Comparison of ENCODE assay signal across 14 mouse cellular contexts in genomic region chr16:78216752-78217351, GRCm38 (mm10).
DNase-seq lines count a peak whose midpoint lies in the region; ATAC-seq lines count a peak whose summit lies in the region.
"Had no signal": no experiment of that assay in that cellular context is flagged by ENCODE, and none has a peak within 500 bp of the region (broad histone marks: within the 10 kb centered on the region; RNA-seq: fewer than 3 reads in every experiment).

No protein-coding gene starts in this region.

- peaks cover 12 to 14% of the 10 kb centered on the region in 2 experiments for H3K4me1 ChIP-seq in heart, embryonic 14.5 days (ENCODE audit: control insufficient read depth in 2 of 2, insufficient read depth in 2 of 2, low read length in 2 of 2)
- peaks cover 11% of the 10 kb centered on the region; the same call in 1 of the 2 replicates for H3K4me1 ChIP-seq in heart, embryonic 10.5 days
- peaks cover 12% of the 10 kb centered on the region; the same call in 1 of the 2 replicates for H3K4me1 ChIP-seq in limb, embryonic 12.5 days (replicated peaks)
- no peaks in the 10 kb centered on the region for H3K4me1 ChIP-seq in stomach, embryonic 15.5 days

- peak overlapping the region in 1 of 2 experiments; percentile 33; a peak in 1 of 4 replicates for H3K27ac ChIP-seq in heart, embryonic 14.5 days (replicated peaks in 1 of 2; ENCODE audit: control insufficient read depth in 1 of 2, insufficient read depth in 1 of 2, low read depth in 2 of 2, low read length in 2 of 2)
- H3K27ac ChIP-seq in heart, embryonic 10.5 days, result no peak overlapping the region
- no peak overlapping the region for H3K27ac ChIP-seq in limb, embryonic 12.5 days
- H3K27ac ChIP-seq in stomach, embryonic 15.5 days, result peak overlapping the region; percentile 51; the same call in 1 of the 2 replicates

- H3K9me3 ChIP-seq in heart, embryonic 14.5 days (ENCODE audit: control insufficient read depth, low read length), result no peaks in the 10 kb centered on the region
- H3K9me3 ChIP-seq in heart, embryonic 10.5 days, result no peaks in the 10 kb centered on the region
- no peaks in the 10 kb centered on the region for H3K9me3 ChIP-seq in limb, embryonic 12.5 days
- H3K9me3 ChIP-seq in stomach, embryonic 15.5 days, result no peaks in the 10 kb centered on the region

- 0 out of 2 replicates have a peak overlapping the region, but pooled peaks have one; percentile 46 for H3K9ac ChIP-seq in heart, embryonic 14.5 days (ENCODE audit: low read length)
- H3K9ac ChIP-seq in limb, embryonic 12.5 days (replicated peaks), result no peak overlapping the region
- H3K9ac ChIP-seq in stomach, embryonic 15.5 days, result no peak overlapping the region

- no peak for ATAC-seq in heart, embryonic 14.5 days (ENCODE audit: insufficient number of reproducible peaks, insufficient read depth, low FRiP score, low read depth)
- no peak for ATAC-seq in limb, embryonic 12.5 days (ENCODE audit: insufficient number of reproducible peaks, insufficient read depth, low FRiP score, low TSS enrichment, low read depth)
- ATAC-seq in stomach, embryonic 15.5 days (ENCODE audit: insufficient read depth, low FRiP score, low read depth), result peak; percentile 80

- H3K27me3 ChIP-seq in heart, embryonic 14.5 days (ENCODE audit: control insufficient read depth, insufficient read depth, low read length), result no peaks in the 10 kb centered on the region
- H3K27me3 ChIP-seq in heart, embryonic 10.5 days (ENCODE audit: insufficient read depth, poor library complexity, severe bottlenecking), result no peaks in the 10 kb centered on the region
- no peaks in the 10 kb centered on the region for H3K27me3 ChIP-seq in limb, embryonic 12.5 days
- no peaks in the 10 kb centered on the region for H3K27me3 ChIP-seq in stomach, embryonic 15.5 days (replicated peaks)

- H3K36me3 ChIP-seq in heart, embryonic 14.5 days (ENCODE audit: control insufficient read depth, insufficient read depth, low read length), result no peaks in the 10 kb centered on the region
- H3K36me3 ChIP-seq in heart, embryonic 10.5 days, result no peaks in the 10 kb centered on the region
- no peaks in the 10 kb centered on the region for H3K36me3 ChIP-seq in limb, embryonic 12.5 days
- no peaks in the 10 kb centered on the region for H3K36me3 ChIP-seq in stomach, embryonic 15.5 days

- peak overlapping the region; percentile 52 for H3K4me2 ChIP-seq in heart, embryonic 14.5 days (ENCODE audit: low read length)
- 0 out of 2 replicates have a peak overlapping the region, but pooled peaks have one; percentile 13 for H3K4me2 ChIP-seq in limb, embryonic 12.5 days
- peak overlapping the region; percentile 21; the same call in 1 of the 2 replicates for H3K4me2 ChIP-seq in stomach, embryonic 15.5 days

- no peak for DNase-seq in heart, embryonic 10.5 days (ENCODE audit: low spot score)
- peak; percentile 51 for DNase-seq in retina, postnatal 1 day
- no peak for DNase-seq in retina, embryonic 14.5 days (ENCODE audit: low spot score)
- DNase-seq in T-cell, adult 2 months (ENCODE audit: low spot score), result no peak
- DNase-seq in urinary bladder, postnatal 4 days (ENCODE audit: low spot score in 2 of 2), result no peak
- DNase-seq: adrenal gland, adult 2 months; embryo, embryonic 11 days; gastrocnemius, postnatal 14 days; kidney, adult 9 months; spleen, adult 18-20 months had no signal

- H3K4me3 ChIP-seq in heart, embryonic 14.5 days (ENCODE audit: control insufficient read depth in 1 of 2, insufficient read depth in 1 of 2, low read depth in 1 of 2, low read length in 2 of 2), result peak overlapping the region in 1 of 2 experiments; percentile 14; a peak in 1 of 4 replicates
- no peak overlapping the region for H3K4me3 ChIP-seq in heart, embryonic 10.5 days
- H3K4me3 ChIP-seq in limb, embryonic 12.5 days (replicated peaks), result no peak overlapping the region
- H3K4me3 ChIP-seq in stomach, embryonic 15.5 days (replicated peaks), result no peak overlapping the region
- H3K4me3 ChIP-seq: myocyte had no signal

- 30% methylated on average over 9 of the region's 9 CpGs for WGBS in heart, embryonic 14.5 days
- 31% methylated on average over 9 of the region's 9 CpGs for WGBS in heart, embryonic 10.5 days
- WGBS in limb, embryonic 12.5 days, result 26% methylated on average over 9 of the region's 9 CpGs
- 38% methylated on average over 9 of the region's 9 CpGs for WGBS in stomach, embryonic 15.5 days
